Mouse (Mus musculus): ENCODE results near the gene Zic1.

Gene Zic1

DNA sequence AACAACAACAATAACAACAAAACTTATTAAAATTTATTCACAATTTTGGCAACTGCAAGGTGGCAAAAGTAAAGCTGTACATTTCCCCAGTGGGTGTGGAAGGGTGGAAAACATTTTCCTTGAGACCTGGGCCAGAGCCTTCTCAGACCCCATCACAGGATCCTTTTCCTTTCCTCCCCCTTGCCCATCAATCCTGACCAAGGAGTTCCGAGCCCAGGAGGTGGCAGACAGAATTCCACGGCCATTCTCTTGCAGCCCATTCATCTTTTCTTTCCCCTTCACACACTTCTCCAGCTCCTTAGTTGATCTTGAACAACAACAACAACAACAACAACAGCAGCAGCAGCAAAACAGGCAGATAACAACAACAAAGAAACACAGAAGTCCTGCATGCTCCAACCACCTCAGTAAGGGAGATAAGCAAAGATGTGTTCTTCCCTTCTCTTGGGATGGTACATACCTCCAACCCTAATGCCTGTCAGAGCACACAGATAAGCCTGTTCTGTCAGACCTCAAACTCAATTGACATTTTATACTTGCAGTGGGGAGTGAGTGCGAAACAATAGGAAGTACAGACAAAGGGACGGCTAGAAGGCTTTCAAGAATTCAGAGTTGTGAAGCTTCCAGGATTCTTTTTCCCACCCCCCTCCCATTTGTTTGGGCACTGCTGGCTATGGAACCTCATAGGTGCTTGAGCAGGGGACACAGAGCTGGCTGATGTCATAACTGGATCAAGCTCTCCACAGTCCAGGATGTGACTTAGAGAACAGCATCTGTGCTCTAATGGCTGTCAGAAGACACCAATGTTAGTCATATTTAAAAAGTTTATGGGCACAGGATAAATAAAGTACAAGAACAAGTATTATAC, 19.3 kb upstream of the Zic1 start:
- in situ Hi-C loops (cut with MboI, MseI): no loop called here

DNA sequence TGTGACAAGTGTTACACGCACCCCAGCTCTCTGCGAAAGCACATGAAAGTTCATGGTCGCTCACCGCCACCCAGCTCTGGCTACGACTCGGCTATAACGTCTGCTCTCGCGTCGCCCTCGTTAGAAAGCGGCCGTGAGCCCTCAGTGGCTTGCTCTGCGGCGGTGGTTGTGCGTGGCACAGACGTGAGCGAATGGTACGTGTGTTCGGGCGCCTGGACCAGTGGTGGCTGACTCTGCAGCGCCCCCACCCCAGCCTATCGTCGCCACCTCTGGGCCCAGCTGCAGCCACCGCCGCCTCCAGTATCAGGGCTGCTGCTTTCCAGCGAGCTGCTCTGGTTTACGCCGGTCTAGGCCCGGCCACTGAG, 18.5 kb upstream of the Zic1 start:
- in situ Hi-C loops (cut with MboI, MseI): no loop called here

GRCm38 (mm10) chr9:91383441-91384135, 18.0 kb upstream of the Zic1 start:
- in situ Hi-C loops (cut with MboI, MseI): no loop called here

- in situ Hi-C loops (cut with MboI, MseI): no loop called here
Observed at GRCm38 (mm10) chr9:91382471-91383255, 17.1 kb upstream of the Zic1 start.

DNA sequence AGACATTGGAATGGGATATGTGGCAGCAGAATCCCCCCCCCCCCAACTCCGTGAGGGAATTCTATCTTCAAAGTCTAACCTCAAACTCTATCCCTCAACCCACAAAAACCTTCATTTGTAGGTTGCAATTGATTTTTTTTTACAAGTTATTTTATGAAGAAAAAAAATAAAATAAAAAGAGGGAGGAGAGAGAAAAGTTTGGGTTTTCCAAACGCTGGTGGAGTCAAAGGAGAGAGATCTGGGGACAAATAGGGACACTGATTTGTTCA, 16.4 kb upstream of the Zic1 start:
- in situ Hi-C loops (cut with MboI, MseI): no loop called here

GRCm38 (mm10) chr9:91381284-91382110, 15.9 kb upstream of the Zic1 start:
- in situ Hi-C loops (cut with MboI, MseI): no loop called here

DNA sequence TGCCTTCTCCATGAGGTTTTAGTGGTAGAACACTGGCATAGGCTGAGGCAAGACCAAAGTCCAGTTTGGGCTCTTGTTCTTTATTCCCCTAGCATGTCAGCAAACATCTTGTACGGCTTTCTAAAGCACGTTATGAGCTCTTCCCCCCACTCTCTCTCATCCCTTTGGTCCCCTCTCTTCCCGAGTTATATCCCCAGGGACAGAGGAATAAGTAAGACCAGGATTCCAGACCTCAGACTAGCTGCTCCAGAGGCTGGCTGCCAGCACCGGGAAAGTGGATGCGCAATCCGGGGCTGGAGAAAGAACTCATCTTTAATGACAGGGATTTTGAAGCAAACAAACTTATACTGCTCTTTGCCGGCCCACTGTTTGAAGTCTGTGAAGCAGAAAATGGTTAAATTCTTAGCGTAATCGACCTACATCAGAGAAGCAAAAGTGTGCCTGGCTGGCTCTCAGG, 14.9 kb upstream of the Zic1 start:
- in situ Hi-C loops (cut with MboI, MseI): no loop called here

- in situ Hi-C loops (cut with MboI, MseI): loop anchor here (10.0 kb wide), 1 partner anchor 1185 kb away; no protein-coding TSS in a partner anchor
Observed at GRCm38 (mm10) chr9:91379781-91380457, 14.3 kb upstream of the Zic1 start.

DNA sequence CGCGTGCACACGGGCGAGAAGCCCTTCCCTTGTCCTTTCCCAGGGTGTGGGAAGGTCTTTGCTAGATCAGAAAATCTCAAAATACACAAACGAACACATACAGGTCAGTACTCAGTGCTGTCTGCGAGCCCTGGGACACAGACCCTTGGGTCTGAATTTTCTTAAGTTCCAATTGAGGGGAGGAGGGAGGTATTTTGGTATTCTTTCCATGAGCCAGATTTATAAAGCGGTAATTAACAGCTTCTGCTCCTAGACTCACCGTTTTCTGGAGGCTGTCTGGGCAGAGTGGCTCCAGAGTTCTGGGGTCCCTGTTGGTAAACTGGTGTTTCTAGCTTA, 13.7 kb upstream of the Zic1 start:
- in situ Hi-C loops (cut with MboI, MseI): loop anchor here (10.0 kb wide), 1 partner anchor 1184 kb away; no protein-coding TSS in a partner anchor

GRCm38 (mm10) chr9:91378411-91379299, 13.0 kb upstream of the Zic1 start:
- in situ Hi-C loops (cut with MboI, MseI): loop anchor here (10.0 kb wide), 1 partner anchor 1184 kb away; no protein-coding TSS in a partner anchor

DNA sequence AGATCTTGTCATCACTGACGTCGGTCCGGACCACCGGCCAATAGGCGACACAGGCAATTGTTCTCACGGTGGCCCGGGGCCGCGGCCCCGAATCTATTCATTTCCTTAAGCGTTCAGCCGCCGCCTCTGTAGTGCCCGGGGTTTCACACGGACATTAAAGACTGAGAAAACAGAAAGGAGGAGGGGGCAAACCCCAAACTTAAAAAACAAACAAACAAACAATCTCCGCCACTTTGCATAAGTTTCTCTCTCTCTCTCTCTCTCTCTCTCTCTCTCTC, 12.2 kb upstream of the Zic1 start:
- in situ Hi-C loops (cut with MboI, MseI): loop anchor here (10.0 kb wide), 1 partner anchor 1183 kb away; no protein-coding TSS in a partner anchor

GRCm38 (mm10) chr9:91377036-91377872, 11.6 kb upstream of the Zic1 start:
- in situ Hi-C loops (cut with MboI, MseI): loop anchor here (10.0 kb wide), 1 partner anchor 1182 kb away; no protein-coding TSS in a partner anchor

GRCm38 (mm10) chr9:91374665-91375064, 9.1 kb upstream of the Zic1 start:
- in situ Hi-C loops (cut with MboI, MseI): loop anchor here (10.0 to 25.0 kb wide), 2 partner anchors 1180 to 1462 kb away; partner anchors contain the start of gene Rasgrf1

DNA sequence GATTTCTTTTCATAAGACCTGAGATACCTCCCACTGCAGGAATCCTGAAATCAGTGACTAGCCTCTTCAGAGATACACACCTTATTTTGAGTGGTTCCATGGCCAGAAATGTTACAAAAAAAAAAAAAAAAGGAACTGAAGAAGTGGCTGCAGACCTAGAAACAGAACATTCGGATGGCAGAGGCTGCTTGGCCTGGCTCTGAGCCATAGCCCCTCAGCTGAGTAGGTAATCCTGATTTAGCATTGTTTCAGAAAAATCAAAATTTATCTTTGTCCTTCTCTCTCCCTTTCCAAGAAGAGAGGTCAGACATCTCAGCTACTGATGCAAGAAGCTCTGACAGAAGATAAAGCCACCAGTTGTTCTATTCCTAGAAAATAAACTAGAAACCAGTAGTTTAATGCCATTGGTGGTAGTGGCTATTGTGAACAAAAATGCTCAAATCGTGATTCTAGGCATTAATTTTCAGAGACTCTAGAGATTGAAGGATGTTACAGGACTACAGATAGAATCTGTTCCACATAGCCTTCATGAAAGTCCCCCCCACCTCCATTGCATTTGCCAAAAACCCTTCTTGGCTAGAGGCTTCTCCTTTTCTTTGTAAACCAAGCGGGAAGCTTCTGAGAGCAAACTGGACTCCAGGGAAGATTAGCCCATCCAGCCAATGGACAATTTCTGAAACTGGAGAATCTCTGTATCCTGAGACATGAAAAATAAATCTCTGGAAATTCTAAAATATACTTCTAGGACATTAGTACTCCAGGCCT, 8.4 kb upstream of the Zic1 start:
- in situ Hi-C loops (cut with MboI, MseI): loop anchor here (10.0 to 25.0 kb wide), 2 partner anchors 1179 to 1462 kb away; partner anchors contain the start of gene Rasgrf1

DNA sequence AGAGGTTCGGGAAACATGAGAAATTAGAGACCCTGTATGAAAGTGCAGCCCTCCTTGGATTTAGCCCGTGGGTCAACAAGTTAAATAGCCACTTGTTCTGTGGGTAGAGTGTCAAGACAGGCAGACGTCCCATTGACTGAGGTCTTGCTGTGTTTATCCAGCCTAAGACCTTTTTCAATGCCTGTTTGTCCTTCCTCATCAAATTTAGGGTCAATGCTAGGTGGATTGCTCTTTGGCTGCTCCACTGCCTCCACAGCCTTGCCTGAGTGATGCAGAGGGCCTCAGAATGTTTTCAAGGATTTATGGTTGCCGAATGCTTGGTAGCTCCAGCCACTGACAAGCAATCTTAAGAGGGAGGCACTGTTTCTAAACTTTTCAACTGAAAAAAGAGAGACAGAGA, 6.0 kb upstream of the Zic1 start:
- in situ Hi-C loops (cut with MboI, MseI): loop anchor here (10.0 to 25.0 kb wide), 2 partner anchors 1177 to 1459 kb away; partner anchors contain the start of gene Rasgrf1

DNA sequence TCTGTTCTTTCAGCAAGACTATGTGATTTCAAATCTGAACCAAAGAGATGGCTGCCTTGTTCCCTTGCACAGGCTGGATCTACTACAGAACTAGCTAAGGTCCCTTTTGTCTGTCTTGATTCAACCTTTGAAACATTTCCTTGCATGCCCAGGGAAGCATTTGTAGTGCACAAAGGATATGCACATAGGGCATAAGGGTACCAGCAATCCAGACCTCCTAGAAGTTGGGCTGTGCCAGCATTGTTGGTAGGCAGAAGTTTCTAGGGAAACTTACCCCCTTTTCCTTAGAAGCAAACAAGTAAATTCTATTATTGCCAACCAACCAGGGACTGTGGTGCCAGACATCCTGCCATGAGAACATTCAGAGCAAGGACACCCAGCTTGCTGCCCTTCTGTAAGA, 5.4 kb upstream of the Zic1 start:
- in situ Hi-C loops (cut with MboI, MseI): loop anchor here (10.0 to 25.0 kb wide), 2 partner anchors 1176 to 1459 kb away; partner anchors contain the start of gene Rasgrf1

- in situ Hi-C loops (cut with MboI, MseI): loop anchor here (10.0 to 25.0 kb wide), 2 partner anchors 1175 to 1458 kb away; partner anchors contain the start of gene Rasgrf1
Observed at GRCm38 (mm10) chr9:91370191-91370708, 4.6 kb upstream of the Zic1 start.
